Mouse (Mus musculus) G1E-ER4 (cell line): ENCODE results near the gene Ube2q2. TPM values are rescaled to one million over a fixed set of nuclear protein-coding genes. Genes with fewer than 3 reads are reported as not detected.

Experiments used
- GATA1 ChIP-seq: IDR thresholded peaks from one replicate; pipeline ENCODE4 v1.8.0; 2012; ENCODE audit warnings: low read length, inconsistent platforms
- polyA plus RNA-seq: library from polyadenylated mRNA; stranded (reverse); fragments of >175 nt; gene quantifications from 2 replicates; pipeline ENCODE4 v1.2.3, GENCODE M21; 2012

Ube2q2 gene
- polyA plus RNA-seq, 1 experiment = 55.0 TPM

GRCm38 (mm10) chr9:55216078-55216477 is 67.4 kb downstream of the Ube2q2 start:
- no peak for TF ChIP-seq GATA1

GRCm38 (mm10) chr9:55217381-55217780 is 68.7 kb downstream of the Ube2q2 start:
- TF ChIP-seq GATA1 = no peak

GRCm38 (mm10) chr9:55225165-55225737 is 76.6 kb downstream of the Ube2q2 start:
- TF ChIP-seq GATA1 = no peak

GRCm38 (mm10) chr9:55226251-55226650 is 77.6 kb downstream of the Ube2q2 start:
- no peak for TF ChIP-seq GATA1

GRCm38 (mm10) chr9:55228149-55228548 is 79.5 kb downstream of the Ube2q2 start:
- TF ChIP-seq GATA1 = no peak

- TF ChIP-seq GATA1 = no peak
Measured at GRCm38 (mm10) chr9:55229010-55229409, 80.4 kb downstream of the Ube2q2 start.

- TF ChIP-seq GATA1 = no peak
Measured at GRCm38 (mm10) chr9:55231544-55231943, 82.9 kb downstream of the Ube2q2 start.

- no peak for TF ChIP-seq GATA1
Measured at GRCm38 (mm10) chr9:55232110-55232509, 83.5 kb downstream of the Ube2q2 start.

GRCm38 (mm10) chr9:55232586-55232985 is 83.9 kb downstream of the Ube2q2 start:
- no peak for TF ChIP-seq GATA1

GRCm38 (mm10) chr9:55236235-55237165 is 87.8 kb downstream of the Ube2q2 start:
- no peak for TF ChIP-seq GATA1

- TF ChIP-seq GATA1 = no peak
Measured at GRCm38 (mm10) chr9:55240852-55241251, 92.2 kb downstream of the Ube2q2 start.

- TF ChIP-seq GATA1 = no peak
Measured at GRCm38 (mm10) chr9:55241863-55242685, 93.4 kb downstream of the Ube2q2 start.

- no peak for TF ChIP-seq GATA1
Measured at GRCm38 (mm10) chr9:55243280-55243679, 94.6 kb downstream of the Ube2q2 start.

- no peak for TF ChIP-seq GATA1
Measured at GRCm38 (mm10) chr9:55244079-55244478, 95.4 kb downstream of the Ube2q2 start.

GRCm38 (mm10) chr9:55246440-55246839 is 97.8 kb downstream of the Ube2q2 start:
- TF ChIP-seq GATA1 = no peak

- no peak for TF ChIP-seq GATA1
Measured at GRCm38 (mm10) chr9:55246918-55247317, 98.3 kb downstream of the Ube2q2 start.
